Mouse (Mus musculus) layer of hippocampus, adult 2 months (tissue): Measurements from ENCODE around the gene Trmt2b. TPM values are rescaled to one million over a fixed set of nuclear protein-coding genes. Genes with fewer than 3 reads are reported as not detected.

Source experiments
- DNase-seq, 2 experiments: peaks; one replicate each; pipeline ENCODE4 v3.0.0; 2022; ENCODE audit warnings: low spot score in 2 of 2
- H3K27ac ChIP-seq: fragments of 200-600 bp; 2 replicates; pipeline ENCODE4 v1.8.1; 2022
- H3K4me3 ChIP-seq: fragments of 200-600 bp; 2 replicates; pipeline ENCODE4 v1.8.1; 2022; ENCODE audit warnings: mild to moderate bottlenecking
- CTCF ChIP-seq: fragments of 200-600 bp; conservative IDR thresholded peaks from 2 replicates; pipeline ENCODE4 v1.8.1; 2022; ENCODE audit warnings: antibody characterized with exemption, mild to moderate bottlenecking, moderate library complexity
- total RNA-seq, 2 experiments: library from RNA; stranded (reverse); gene quantifications; 2 replicates each; pipeline ENCODE4 v1.2.3; 2021

Trmt2b gene
- total RNA-seq, 2 experiments from 2014 or later: 8.0 to 8.3 TPM

DNA sequence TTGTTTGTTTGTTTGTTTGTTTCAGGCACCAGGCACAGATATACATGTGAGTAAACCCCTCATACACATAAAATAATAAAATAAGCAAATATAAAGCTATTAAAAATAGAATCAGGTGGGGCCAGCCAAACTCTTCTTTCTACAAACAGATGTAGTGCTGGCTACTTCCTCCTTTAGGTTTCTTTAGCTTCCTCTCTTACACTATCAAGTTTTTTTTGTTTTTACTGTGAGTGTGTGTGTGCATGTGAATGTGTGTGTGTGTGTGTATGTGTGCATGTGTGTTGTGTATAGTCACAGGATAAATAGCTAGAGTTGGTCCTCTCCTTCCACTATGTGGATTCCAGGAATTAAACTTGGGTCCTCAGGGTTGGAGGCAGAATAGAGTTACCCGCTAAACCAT is 102.1 kb downstream of the Trmt2b start:
- no peak overlapping the region for H3K4me3 ChIP-seq
- H3K27ac ChIP-seq: no peak overlapping the region
- no peak for TF ChIP-seq CTCF
- no peak for DNase-seq

Other genes with a start within 250 kb of the Trmt2b start
- 100 to 1,000 TPM in 1 of 2 experiments, 10 to 100 TPM in 1; 92.6 to 104 TPM for gene Cstf2, start 217.8 kb downstream of the Trmt2b start, total RNA-seq
- gene Xkrx, start 114.9 kb downstream of the Trmt2b start, total RNA-seq: 1 to 10 TPM in 1 of 2 experiments, under 1 TPM in 1; 0.54 to 1.1 TPM
- gene Arl13a, start 89.5 kb downstream of the Trmt2b start, total RNA-seq: not detected
- under 1 TPM in 1 of 2 experiments, not detected in 1; 0.56 TPM for gene Nox1, start 55.0 kb downstream of the Trmt2b start, total RNA-seq
- gene Tmem35a, start 18.2 kb upstream of the Trmt2b start, total RNA-seq: 10 to 100 TPM; 47.1 to 53.0 TPM
- under 1 TPM; 0.23 to 0.42 TPM for gene Cenpi, start 31.1 kb upstream of the Trmt2b start, total RNA-seq
- gene Drp2, start 127.6 kb upstream of the Trmt2b start, total RNA-seq: 10 to 100 TPM; 41.8 to 45.1 TPM
- not detected for gene Taf7l, start 199.5 kb upstream of the Trmt2b start, total RNA-seq